Mouse (Mus musculus): ENCODE data around the gene Scamp2.

DNA sequence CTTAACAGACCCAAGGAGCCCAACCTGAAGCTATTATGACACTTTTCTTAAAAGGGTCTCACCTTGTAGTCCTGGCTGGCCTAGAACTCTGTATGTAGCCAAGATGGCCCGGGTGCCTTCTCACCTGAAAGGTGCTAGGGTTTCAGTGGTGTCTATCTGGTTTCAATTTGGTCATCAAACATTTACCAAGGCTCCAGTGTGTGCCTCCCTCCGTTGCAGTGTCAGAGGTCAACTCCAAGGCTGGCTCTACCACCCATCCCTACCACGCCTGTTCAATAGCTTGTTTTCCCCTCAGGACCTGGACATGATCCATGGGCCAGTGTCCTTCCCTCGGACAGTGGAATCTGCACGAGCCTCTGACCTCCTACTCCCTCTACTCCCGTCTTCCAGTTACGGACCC lies 63.6 kb downstream of the Scamp2 start:
- TF ChIP-seq MAFK (IDR thresholded peaks at IDR 0.05; ENCODE audit: insufficient read depth, low read depth, low read length): no peak
- TF ChIP-seq ZC3H11A (IDR thresholded peaks at IDR 0.05; ENCODE audit: borderline replicate concordance, low read depth, low read length): no peak
- TF ChIP-seq HCFC1 (IDR thresholded peaks at IDR 0.05; ENCODE audit: borderline replicate concordance, insufficient read depth, low read length): no peak
- no peak for TF ChIP-seq CHD2 (IDR thresholded peaks at IDR 0.05; ENCODE audit: low read depth, low read length)
- TF ChIP-seq ZNF384 (IDR thresholded peaks at IDR 0.05; ENCODE audit: low read depth, low read length): no peak

Data from ES-E14 (cell line).